Mouse (Mus musculus): ENCODE data around the gene Got2.

DNA sequence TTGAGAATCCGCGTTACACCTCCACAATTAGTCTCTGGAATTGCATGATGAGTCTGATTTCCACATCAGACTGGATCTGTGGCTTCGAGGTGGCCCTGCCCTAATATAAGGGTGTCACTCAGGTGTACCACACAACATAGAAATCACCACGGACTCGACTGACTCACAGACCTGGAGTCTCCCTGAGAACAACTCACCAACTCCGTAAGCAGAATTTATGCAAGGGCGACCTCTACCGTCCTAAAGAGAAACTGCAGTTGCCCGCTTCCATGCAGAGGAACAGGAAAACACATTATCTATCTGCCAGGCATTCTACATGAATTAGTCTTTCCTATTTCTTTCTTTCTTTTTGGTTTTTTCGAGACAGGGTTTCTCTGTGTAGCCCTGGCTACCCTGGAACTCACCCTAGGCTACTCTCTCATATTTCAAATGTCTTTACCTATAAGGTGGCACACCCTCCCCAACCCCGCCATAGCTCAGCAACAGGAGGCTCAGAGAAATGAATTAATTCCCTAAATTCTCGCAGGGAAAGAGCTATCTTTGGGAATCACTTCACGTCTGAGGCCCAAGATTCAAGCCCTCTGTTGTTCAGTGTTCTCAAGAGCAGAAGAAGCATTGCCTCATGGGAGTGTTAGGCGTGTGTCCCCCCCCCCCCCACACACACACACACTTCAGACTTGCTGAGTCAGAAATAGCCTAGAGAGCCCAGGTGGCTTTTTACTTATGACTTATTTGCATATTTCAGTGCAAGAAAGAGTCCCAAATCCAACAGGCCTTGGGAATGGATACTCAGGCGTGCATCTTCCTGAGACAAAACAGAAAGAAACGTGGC lies 55.5 kb downstream of the Got2 start:
- TF ChIP-seq POLR2A (IDR thresholded peaks at IDR 0.05; ENCODE audit: borderline replicate concordance, insufficient read depth, low read length) (no peak), CTCF (IDR thresholded peaks at IDR 0.05; ENCODE audit: borderline replicate concordance, insufficient read depth, low read depth, low read length) (peak; percentile 89)
